Mouse (Mus musculus) urinary bladder, postnatal 10 days (tissue): ENCODE measurements at regions not wholly inside any gene's neighbourhood (a gene's known extent, or its start where the extent isn't known, plus 50 kb on each side); places are given as distances from the start of the nearest gene placed in this dataset.
"Not testable (repeated sequence)": the region's sequence is repeated elsewhere in the genome, so short reads cannot be mapped to it uniquely, and the experiment has no call there.

Experiments used
- DNase-seq: peaks from one replicate; pipeline ENCODE4 v3.0.0; 2022; ENCODE audit warnings: low spot score

DNA sequence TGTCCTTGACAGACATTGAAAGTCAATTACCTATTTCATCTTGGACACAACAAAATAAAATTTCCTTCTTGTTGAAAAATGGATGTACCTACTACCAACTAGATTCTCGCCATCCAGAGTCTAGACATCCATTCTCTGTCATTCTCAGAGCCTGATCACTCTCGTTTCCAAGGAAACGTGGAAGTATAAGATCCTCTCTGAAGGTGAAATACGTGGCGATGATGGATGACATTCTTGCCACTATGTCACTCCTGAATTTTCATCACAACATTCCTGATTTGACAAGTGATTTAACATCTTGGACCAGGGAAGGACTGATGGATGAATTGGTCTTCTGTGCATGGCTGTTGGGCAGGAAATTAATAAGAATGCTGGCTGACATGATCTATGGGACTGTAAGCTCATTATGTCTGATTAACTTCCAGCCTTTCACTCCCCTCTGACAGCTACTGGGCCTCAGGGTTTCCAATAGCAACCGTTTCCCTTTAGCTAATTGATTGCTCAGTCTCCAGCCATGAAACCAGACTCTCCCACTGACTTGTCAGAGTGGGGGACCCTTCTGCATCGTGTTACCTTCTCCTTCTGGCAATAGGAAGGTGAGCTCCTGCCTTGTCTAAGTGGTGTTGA is 140.7 kb upstream of the Gm12728 start:
- no peak for DNase-seq

DNA sequence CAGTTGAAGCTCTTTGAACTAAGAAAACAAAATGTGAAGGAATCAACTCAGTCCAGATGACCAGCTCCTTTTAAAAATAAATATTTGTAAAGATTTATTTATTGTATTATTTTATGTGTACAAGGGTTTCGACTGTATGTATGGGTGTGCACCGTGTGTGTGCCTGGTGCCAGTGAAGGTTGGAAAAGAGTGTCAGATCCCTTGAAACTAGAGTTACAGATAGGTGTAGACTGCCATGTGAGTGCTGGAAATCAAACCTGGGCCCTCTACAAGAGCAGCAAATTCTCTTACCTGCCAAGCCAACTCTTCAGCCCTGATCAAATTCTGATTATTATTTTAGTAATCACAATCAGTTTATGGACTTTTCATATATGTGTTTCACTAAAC is 140.2 kb upstream of the Gm12728 start:
- DNase-seq = no peak

DNA sequence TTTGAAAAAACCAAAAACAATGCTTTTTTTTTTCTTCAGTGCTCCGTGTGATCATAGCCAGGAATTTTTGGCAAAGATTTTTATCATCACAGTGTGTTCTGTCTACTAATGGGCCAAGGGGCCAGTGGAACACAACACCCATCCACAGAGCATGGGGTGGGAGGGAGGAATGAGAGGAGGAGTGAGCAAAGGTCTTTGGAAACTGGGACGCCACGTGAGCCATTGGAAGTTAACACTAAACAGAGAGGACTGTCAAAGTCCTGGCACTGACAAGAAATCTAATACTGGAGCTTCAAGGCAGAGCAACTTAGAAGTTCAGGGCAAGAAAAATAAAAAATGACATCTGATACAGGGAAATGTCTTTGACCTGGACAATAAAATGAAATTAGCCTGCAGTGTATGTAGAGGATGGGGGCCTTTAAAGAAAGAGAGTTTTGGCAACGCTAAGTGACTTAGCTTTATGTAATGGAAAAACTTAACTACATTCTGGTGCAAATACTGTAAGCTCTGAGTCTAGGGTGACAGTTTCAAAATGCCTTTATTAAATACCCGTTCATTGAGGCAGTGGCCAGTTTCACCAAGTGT is 133.5 kb upstream of the Gm12728 start:
- DNase-seq = no peak

DNA sequence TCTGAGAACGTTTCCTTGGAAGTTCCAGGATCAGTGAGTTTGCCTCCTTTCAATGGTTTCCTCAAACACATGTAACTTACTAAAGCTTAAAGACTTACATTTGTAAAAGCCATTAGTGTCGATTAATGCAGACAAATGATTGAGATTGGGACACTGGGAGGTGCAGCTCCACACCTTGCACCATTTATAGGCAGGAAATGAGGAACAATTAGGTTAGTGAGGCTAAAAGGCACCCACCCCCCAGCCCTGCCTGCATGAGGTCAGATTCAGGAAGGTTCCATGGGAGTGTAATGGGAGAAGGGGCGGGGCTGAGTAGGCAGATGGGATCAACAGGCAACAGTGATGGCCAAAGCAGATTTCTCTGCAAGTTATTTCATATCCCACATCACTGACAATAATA is 131.1 kb upstream of the Gm12728 start:
- DNase-seq = no peak

DNA sequence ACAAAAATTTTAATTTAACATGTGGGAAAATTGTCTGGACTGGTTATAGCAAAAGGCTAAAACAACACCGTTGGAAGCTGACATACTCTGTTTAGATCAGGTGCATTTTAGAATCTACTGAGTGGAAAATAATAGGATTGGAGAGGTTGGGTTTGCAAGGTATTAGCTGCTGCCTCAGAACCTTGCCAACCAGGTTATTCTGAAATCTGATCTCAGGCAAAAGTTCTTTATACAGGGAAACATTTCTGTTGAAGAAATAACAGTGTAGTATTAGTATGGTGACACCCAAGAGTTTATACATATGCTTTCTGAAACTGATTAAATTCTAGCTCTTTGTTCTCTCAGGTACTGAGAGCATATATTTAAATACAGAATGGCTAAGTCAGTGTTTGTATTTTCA is 113.0 kb upstream of the Gm12728 start:
- no peak for DNase-seq

DNA sequence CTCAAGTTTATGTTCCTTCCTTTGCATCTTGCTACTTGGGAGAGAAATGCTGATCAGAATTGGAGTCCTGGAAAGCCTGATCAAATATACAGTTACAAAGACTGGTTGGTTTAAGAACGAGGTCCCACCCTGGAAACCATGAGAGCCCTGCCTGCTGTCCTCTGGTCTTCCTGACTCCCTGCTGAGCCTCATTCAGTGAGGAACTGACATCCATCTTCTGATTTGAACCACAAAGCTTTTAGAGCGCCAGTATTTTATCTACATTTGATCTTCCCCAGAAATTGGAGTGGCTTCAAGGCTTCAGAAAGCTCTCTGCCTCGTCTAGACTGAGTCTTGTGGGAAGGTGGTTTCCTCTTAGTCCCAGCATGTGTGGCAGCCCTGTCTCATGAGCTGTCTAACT is 99.0 kb upstream of the Gm12728 start:
- no peak for DNase-seq

DNA sequence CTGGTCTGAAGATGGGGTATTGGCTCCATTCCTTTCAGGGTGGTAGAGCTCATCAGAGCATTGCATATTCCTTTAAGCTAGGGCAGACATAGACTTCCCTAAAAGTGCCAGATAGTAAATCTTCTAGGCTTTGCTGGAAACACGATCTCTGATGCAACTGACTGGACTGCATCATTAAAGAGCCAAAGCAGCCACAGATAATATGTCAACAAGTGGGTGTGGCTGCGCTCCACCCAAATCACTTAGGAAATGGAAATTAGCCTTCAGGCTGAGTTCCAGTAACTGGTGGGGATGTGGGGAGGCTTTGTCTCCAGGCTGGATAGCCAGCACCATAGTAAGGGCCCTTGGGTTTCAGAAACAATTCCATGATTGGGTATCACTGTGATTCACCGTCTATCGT is 97.3 kb upstream of the Gm12728 start:
- DNase-seq = no peak

DNA sequence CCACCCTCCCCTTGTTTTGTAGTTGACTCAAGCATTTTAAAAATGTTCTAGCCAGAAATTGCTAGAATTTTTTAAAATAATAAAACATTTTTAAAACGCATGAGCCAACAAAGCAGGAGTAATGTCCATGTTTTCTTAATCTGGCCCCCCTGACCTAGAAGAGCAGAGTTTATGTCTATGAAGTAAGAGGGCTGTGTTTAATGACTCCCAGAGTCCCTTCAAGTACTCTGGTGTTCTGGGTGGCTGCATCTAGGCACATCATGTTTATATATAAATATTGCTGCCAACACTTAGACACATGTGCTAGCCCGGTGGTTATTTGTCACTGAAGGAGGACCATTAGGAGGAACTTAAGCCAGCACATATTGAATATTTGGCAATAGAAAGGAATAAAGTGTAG is 93.8 kb upstream of the Gm12728 start:
- DNase-seq = no peak

DNA sequence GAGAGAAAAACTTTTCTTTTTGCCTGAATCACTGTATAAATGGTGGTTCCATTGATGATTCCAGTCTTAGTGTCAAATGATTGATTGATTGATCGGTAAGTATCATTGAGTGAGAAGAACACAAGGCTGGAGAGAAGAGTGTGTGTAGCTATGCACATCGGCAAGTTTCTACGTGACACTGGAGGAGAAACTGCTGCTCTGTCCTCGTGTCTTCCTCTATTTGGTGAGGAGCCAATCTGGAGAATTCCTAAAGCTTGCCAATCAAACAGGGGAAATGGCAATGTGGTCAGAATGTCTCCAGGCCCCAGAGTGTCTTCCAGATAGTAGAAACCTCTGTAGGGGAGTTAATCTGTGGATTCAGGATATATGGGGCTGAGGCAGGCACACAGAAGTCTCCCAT is 92.5 kb upstream of the Gm12728 start:
- no peak for DNase-seq

DNA sequence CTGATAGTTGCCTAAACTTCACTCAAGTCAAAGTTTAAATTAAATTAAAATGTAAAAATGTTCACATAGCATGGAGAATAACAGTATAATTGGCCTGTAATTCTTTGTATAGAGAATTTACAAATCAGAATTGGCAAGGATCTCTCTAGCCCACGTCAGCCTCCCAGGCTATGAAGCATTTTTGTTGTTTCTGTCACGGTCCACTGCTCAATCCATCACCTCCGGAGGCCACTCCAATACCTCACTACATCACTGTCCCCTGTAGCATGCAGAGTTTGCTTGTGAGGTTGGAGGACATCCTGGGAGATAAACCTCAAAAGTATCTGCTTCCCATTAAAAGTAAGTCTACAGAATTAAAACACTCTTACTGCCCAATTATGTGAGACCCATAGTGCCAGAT is 87.6 kb upstream of the Gm12728 start:
- DNase-seq = no peak

DNA sequence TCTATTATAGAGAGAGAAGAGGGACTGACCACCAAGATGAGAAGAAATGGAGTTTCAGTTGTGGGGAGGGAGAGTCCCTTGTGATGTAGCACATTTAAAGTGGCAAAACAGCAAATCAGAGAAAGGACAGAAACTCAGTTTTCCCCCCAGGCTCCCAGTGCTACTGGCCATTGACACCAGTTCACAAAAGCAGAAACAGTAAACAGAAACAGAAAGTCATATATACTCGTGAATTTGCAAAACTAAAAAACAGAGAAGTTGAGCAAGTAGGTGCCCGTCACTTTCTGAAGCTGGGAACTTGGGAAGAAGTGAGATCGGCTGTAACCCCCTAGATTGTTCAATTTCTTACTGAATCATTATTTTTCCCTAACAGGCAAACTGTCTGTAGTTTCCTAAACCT is 86.3 kb upstream of the Gm12728 start:
- no peak for DNase-seq

DNA sequence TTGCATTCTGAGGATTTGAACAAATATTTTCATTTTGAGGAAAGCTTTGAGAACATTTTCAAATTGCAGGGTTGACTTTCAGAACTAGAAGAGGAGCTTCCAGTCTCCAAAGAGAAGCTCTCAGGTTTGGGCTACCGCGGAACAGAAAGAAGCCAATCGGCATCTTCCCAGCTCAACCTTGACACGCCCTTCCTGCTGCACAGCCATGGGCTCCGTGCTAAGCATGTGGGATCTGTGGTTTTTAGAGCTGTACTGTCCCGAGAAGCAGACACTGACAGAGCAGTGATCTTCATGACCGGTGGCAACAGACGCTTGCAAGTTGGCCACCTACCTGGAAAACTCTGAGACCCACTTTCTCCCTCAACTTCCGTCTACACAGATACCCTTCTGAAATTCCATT is 85.4 kb upstream of the Gm12728 start:
- DNase-seq = no peak

DNA sequence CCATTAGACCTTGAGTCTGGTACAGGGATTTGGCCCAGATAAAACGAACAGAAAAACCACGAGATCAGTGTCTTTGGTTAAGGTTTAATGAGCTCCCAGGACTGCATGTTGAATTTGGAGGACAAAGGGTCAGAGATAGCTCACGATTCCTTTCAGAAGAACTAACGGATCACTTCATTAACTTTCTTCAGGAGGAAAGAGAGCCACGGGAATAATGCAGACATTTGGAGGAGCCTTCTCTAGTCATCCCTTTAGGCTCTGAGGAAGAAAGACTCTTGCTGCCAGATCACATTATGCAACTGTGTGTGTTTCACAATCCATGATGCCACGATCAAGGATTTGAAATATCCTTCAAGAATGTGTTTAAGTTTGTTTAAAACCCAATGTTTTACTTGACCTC is 83.7 kb upstream of the Gm12728 start:
- DNase-seq = no peak

DNA sequence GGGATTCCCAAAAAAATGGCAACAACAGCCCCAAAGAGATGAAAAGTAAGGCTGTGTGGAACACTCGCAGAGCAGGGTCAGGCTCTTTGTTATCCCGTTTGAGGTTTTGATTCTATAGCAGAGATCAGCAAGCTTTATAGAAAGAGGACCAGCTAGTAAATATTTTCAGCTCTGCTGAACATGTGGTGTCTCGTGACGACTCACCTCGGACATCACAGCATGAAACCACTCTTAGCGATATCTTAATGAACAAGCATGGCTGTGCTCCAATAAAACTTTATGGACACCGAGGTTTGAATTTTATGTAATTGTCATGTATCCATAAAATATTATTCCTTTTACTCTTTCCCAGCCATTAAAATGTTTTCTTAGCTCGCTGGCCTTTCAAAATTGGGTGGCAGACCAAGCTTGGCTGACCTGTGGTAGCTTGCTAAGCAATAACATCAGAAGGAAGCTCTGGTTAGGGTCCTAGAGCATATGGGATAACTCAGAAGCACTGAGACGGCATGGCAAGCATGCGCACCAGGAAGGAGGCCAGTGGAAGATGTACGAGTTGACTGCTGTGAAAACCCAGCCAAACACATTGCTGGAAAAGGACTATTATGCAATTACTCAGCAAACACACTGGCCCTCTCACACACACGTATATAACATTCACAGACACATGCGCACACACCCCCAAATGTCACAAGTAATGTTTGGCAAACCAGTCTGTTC is 81.4 kb upstream of the Gm12728 start:
- DNase-seq = no peak

DNA sequence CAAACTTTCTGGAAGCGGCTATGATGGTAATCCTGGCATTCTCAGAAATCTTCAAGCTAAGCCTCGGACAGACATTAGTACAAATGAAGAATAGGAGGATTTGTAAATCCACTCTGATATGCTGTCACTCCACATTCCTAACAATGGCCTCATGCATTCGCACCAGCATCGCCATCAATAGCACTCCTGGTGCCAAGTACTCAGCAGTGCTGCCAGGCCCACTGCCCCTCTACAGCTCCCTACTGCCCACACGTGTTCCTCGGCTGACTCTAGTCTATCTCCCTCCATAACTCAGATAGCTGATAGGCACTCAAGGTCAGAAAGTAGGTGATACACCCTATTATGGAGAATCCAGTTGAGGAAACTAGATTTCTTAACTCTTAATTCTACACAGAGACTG is 75.7 kb upstream of the Gm12728 start:
- no peak for DNase-seq

DNA sequence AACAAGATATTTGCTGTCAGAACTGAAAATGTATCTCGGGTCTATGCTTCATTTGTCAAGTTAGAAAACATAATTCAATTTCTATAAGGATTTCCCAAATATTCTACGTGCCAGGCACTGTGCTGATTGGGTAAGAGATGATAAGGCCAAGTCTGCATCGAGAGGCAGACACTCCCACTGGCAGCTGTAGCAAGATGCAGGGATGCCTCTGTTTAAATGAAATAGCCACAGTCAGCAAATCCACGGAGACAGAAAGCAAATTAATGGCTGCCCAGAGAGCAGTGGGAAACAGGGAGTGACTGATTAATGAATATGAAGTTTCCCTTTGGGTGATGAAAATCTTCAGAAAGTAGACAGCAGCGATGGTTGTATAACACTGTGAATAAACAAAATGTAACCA is 71.6 kb upstream of the Gm12728 start:
- no peak for DNase-seq

DNA sequence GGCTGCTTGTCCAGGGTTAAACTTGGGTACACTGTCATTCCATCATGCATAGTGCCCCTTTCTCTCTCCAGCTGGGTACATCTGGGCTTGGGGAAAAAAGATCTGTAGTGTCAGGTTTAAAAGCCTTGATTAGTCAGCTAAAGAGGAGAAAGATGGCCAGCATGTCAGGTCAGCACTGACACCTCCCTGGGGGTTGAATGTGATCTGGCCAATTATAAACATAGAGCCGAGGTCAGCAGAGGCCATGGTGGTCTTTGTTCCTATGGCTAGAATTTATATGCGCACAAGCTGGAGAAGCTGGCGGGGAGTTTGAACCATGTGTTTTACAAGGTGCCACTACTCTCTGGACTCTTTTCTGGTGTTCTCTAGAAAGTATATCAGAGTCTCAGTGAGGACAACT is 61.0 kb upstream of the Gm12728 start:
- no peak for DNase-seq

DNA sequence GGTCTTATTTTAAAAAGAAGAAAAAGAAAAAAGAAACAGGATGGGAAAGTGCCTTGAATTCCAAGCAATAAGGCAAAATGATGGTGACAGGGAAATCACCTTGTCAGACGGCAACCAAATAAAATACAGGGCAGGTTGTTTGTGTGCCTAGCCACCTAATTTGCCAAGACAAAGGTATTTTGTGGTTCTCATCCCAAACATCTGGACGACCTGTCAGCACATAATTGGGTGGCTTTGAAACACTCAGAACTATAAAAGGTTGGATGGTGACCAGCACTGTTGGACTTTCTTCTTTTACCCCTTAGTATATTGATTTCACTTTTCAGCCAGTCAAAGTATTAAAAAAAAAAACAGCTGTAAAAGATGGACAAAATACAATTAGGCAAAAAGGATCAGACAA is 58.8 kb upstream of the Gm12728 start:
- no peak for DNase-seq

DNA sequence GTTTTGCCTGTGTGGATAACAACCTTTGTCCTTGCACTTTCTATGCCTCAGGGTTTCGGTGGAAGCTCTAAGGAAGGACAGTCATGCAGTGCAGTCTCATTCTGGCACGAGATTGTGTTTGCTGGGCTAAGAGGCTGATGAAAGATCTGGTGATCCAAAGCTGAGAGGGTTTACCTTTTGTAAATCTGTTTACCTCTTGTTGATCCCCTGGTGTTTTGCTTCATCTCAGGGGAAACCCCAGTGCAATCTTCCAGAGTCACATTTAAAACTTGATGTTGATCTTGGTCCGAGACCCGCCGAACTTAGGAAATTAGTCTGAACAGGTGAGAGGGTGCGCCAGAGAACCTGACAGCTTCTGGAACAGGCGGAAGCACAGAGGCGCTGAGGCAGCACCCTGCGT is 54.6 kb upstream of the Gm12728 start:
- DNase-seq = not testable (repeated sequence)
